Mouse (Mus musculus) CH12.LX (cell line): ENCODE data around the gene Phgdh. TPM values are rescaled to one million over a fixed set of nuclear protein-coding genes. Genes with fewer than 3 reads are reported as not detected.

Source experiments
- DNase-seq: peaks from one replicate; pipeline ENCODE4 v3.0.0-alpha.2; 2013; ENCODE audit errors: extremely low read depth
- H3K27ac ChIP-seq: 2 replicates; pipeline ENCODE4 v1.5.1; 2012; ENCODE audit warnings: low read depth, mild to moderate bottlenecking, control low read depth, moderate library complexity; ENCODE audit not compliant: insufficient read depth
- H3K27me3 ChIP-seq: replicated peaks from 2 replicates; pipeline ENCODE3; 2012; ENCODE audit warnings: inconsistent platforms
- H3K36me3 ChIP-seq, 2 experiments: replicated peaks in 1 of 2; 2 replicates each; pipeline versions ENCODE3 to v1.6.1; 2012; ENCODE audit warnings: inconsistent platforms in 1 of 2, low read length in 1 of 2, mild to moderate bottlenecking in 1 of 2, mixed read lengths in 1 of 2, moderate library complexity in 1 of 2; ENCODE audit not compliant: control insufficient read depth in 1 of 2, insufficient read depth in 1 of 2
- H3K4me1 ChIP-seq, 2 experiments: 2 replicates each; pipeline ENCODE4 v1.6.1; 2012; ENCODE audit warnings: inconsistent platforms in 1 of 2, moderate library complexity in 1 of 2; ENCODE audit not compliant: insufficient read depth in 2 of 2, control insufficient read depth in 1 of 2
- H3K4me2 ChIP-seq: 2 replicates; pipeline ENCODE4 v1.6.1; 2012; ENCODE audit warnings: low read depth, mild to moderate bottlenecking, control low read depth; ENCODE audit not compliant: poor library complexity, insufficient read depth, severe bottlenecking
- H3K4me3 ChIP-seq, 3 experiments: fragments of 150-350 bp in 1 of 3; sonication (generic) in 1 of 3; replicated peaks in 1 of 3; 2 replicates each; pipeline versions ENCODE3 to v1.5.1; 2011 to 2012; ENCODE audit warnings: low read depth in 2 of 3, low read length in 2 of 3, mild to moderate bottlenecking in 2 of 3, moderate library complexity in 2 of 3, control low read depth in 1 of 3, improper control_type of control experiment in 1 of 3, inconsistent platforms in 1 of 3, mixed read lengths in 1 of 3; ENCODE audit not compliant: poor library complexity in 1 of 3
- H3K79me2 ChIP-seq: replicated peaks from 2 replicates; pipeline ENCODE4 v1.6.1; 2012; ENCODE audit warnings: mild to moderate bottlenecking, moderate library complexity; ENCODE audit not compliant: control insufficient read depth, poor library complexity, insufficient read depth, severe bottlenecking; ENCODE audit errors: extremely low read depth
- H3K9ac ChIP-seq: 2 replicates; pipeline ENCODE4 v1.6.1; 2012; ENCODE audit warnings: low read depth, mild to moderate bottlenecking, control low read depth, moderate library complexity; ENCODE audit not compliant: insufficient read depth
- H3K9me3 ChIP-seq: replicated peaks from 2 replicates; pipeline ENCODE3; 2012; ENCODE audit warnings: low read length, inconsistent platforms, mixed read lengths
- BHLHE40 ChIP-seq: IDR thresholded peaks from 2 replicates; pipeline ENCODE4 v1.6.1; 2011; ENCODE audit warnings: mild to moderate bottlenecking, low read depth, low read length, improper control_type of control experiment
- CHD2 ChIP-seq: IDR thresholded peaks from 2 replicates; pipeline ENCODE4 v1.6.1; 2011; ENCODE audit warnings: low read length, improper control_type of control experiment
- ELF1 ChIP-seq: IDR thresholded peaks from 2 replicates; pipeline ENCODE4 v1.6.1; 2014; ENCODE audit warnings: low read depth, mild to moderate bottlenecking, inconsistent platforms, low read length, improper control_type of control experiment
- EP300 ChIP-seq: IDR thresholded peaks from 2 replicates; pipeline ENCODE4 v1.6.1; 2011; ENCODE audit warnings: low read length, improper control_type of control experiment
- ETS1 ChIP-seq: conservative IDR thresholded peaks from 2 replicates; pipeline ENCODE4 v1.6.1; 2012; ENCODE audit warnings: low read depth, mild to moderate bottlenecking, inconsistent platforms, low read length, improper control_type of control experiment, moderate library complexity
- GABPA ChIP-seq: IDR thresholded peaks from 2 replicates; pipeline ENCODE4 v1.6.1; 2012; ENCODE audit warnings: low read depth, low read length, improper control_type of control experiment, inconsistent platforms; ENCODE audit not compliant: insufficient replicate concordance
- IRF4 ChIP-seq: IDR thresholded peaks from 2 replicates; pipeline ENCODE4 v1.6.1; 2014; ENCODE audit warnings: low read depth, mild to moderate bottlenecking, inconsistent platforms, low read length, improper control_type of control experiment
- JUND ChIP-seq: conservative IDR thresholded peaks from 2 replicates; pipeline ENCODE4 v1.6.1; 2011; ENCODE audit warnings: low read depth, low read length, improper control_type of control experiment
- KAT2A ChIP-seq: IDR thresholded peaks from 2 replicates; pipeline ENCODE4 v1.6.1; 2012; ENCODE audit warnings: low read length, improper control_type of control experiment, inconsistent platforms; ENCODE audit not compliant: insufficient replicate concordance
- MAFK ChIP-seq: IDR thresholded peaks from 2 replicates; pipeline ENCODE4 v1.6.1; 2011; ENCODE audit warnings: low read length, improper control_type of control experiment; ENCODE audit not compliant: insufficient replicate concordance
- MAX ChIP-seq: IDR thresholded peaks from 2 replicates; pipeline ENCODE4 v1.6.1; 2011; ENCODE audit warnings: low read length, improper control_type of control experiment
- MAZ ChIP-seq: IDR thresholded peaks from 2 replicates; pipeline ENCODE4 v1.6.1; 2012; ENCODE audit warnings: low read depth, mild to moderate bottlenecking, inconsistent platforms, low read length, improper control_type of control experiment, moderate library complexity
- MEF2A ChIP-seq: IDR thresholded peaks from 2 replicates; pipeline ENCODE4 v1.6.1; 2014; ENCODE audit warnings: low read depth, mild to moderate bottlenecking, inconsistent platforms, low read length, improper control_type of control experiment, borderline replicate concordance
- MXI1 ChIP-seq: IDR thresholded peaks from 2 replicates; pipeline ENCODE4 v1.6.1; 2011; ENCODE audit warnings: mild to moderate bottlenecking, low read depth, low read length, improper control_type of control experiment
- MYC ChIP-seq: IDR thresholded peaks from 2 replicates; pipeline ENCODE4 v1.6.1; 2011; ENCODE audit warnings: low read depth, mild to moderate bottlenecking, improper control_type of control experiment, low read length
- NRF1 ChIP-seq: IDR thresholded peaks from 2 replicates; pipeline ENCODE4 v1.6.1; 2014; ENCODE audit warnings: low read depth, mild to moderate bottlenecking, inconsistent platforms, low read length, improper control_type of control experiment, moderate library complexity
- PAX5 ChIP-seq: IDR thresholded peaks from 2 replicates; pipeline ENCODE4 v1.6.1; 2012; ENCODE audit warnings: low read length, inconsistent platforms, mixed read lengths
- POLR2A ChIP-seq: IDR thresholded peaks from 2 replicates; pipeline ENCODE4 v1.6.1; 2011; ENCODE audit warnings: low read depth, mild to moderate bottlenecking, improper control_type of control experiment, low read length
- POLR2AphosphoS2 ChIP-seq: IDR thresholded peaks from 2 replicates; pipeline ENCODE4 v1.6.1; 2011; ENCODE audit warnings: low read depth, low read length, improper control_type of control experiment
- RAD21 ChIP-seq: IDR thresholded peaks from 2 replicates; pipeline ENCODE4 v1.6.1; 2011; ENCODE audit warnings: low read depth, mild to moderate bottlenecking, low read length, improper control_type of control experiment, moderate library complexity
- TCF12 ChIP-seq: IDR thresholded peaks from 2 replicates; pipeline ENCODE4 v1.6.1; 2014; ENCODE audit warnings: low read depth, mild to moderate bottlenecking, inconsistent platforms, low read length, improper control_type of control experiment
- UBTF ChIP-seq: IDR thresholded peaks from 2 replicates; pipeline ENCODE4 v1.6.1; 2012; ENCODE audit warnings: low read depth, mild to moderate bottlenecking, inconsistent platforms, low read length, improper control_type of control experiment, moderate library complexity
- USF1 ChIP-seq: IDR thresholded peaks from 2 replicates; pipeline ENCODE4 v1.6.1; 2014; ENCODE audit warnings: low read depth, mild to moderate bottlenecking, inconsistent platforms, low read length, improper control_type of control experiment
- USF2 ChIP-seq: conservative IDR thresholded peaks from 2 replicates; pipeline ENCODE4 v1.6.1; 2011; ENCODE audit warnings: low read depth, low read length, improper control_type of control experiment
- ZC3H11A ChIP-seq: IDR thresholded peaks from 2 replicates; pipeline ENCODE4 v1.6.1; 2012; ENCODE audit warnings: low read depth, mild to moderate bottlenecking, inconsistent platforms, low read length, improper control_type of control experiment
- ZKSCAN1 ChIP-seq: IDR thresholded peaks from 2 replicates; pipeline ENCODE4 v1.6.1; 2012; ENCODE audit warnings: low read depth, inconsistent platforms, low read length, improper control_type of control experiment, borderline replicate concordance
- ZNF384 ChIP-seq: IDR thresholded peaks from 2 replicates; pipeline ENCODE4 v1.6.1; 2012; ENCODE audit warnings: low read depth, low read length, improper control_type of control experiment, inconsistent platforms
- dilution Hi-C: fragments of 300-500 bp; cut with MboI; formaldehyde crosslinking; loops from 2 replicates; pipeline ENCODE4 v1.14.3; 2020; ENCODE audit warnings: low sequenced_read_pairs; ENCODE audit not compliant: extremely low pct_unique_long_range_greater_than_20kb, extremely low pct_ligation_motif_present
- in situ Hi-C: fragments of 300-500 bp; cut with MboI; formaldehyde crosslinking; loops from 3 replicates; pipeline ENCODE4 v1.14.3; 2019; ENCODE audit warnings: low sequenced_read_pairs, low pct_ligation_motif_present, low pct_unique_long_range_greater_than_20kb, mixed read lengths
- polyA plus RNA-seq: library from polyadenylated mRNA; unstranded; fragments of >175 nt; gene quantifications from 2 replicates; pipeline ENCODE4 v1.2.1, GENCODE M21; 2012; ENCODE audit warnings: low read depth; ENCODE audit not compliant: insufficient read length
- total RNA-seq, 2 experiments: library from RNA; depleted of rRNA; stranded (reverse); fragments of 300-350 nt in 1 of 2; fragments of >200 nt in 1 of 2; gene quantifications; 2 replicates each; pipeline ENCODE4 v1.2.3; 2012 to 2014

Gene Phgdh
- total and polyA plus RNA-seq, 3 experiments = 543 to 631 (median 587) TPM

DNA sequence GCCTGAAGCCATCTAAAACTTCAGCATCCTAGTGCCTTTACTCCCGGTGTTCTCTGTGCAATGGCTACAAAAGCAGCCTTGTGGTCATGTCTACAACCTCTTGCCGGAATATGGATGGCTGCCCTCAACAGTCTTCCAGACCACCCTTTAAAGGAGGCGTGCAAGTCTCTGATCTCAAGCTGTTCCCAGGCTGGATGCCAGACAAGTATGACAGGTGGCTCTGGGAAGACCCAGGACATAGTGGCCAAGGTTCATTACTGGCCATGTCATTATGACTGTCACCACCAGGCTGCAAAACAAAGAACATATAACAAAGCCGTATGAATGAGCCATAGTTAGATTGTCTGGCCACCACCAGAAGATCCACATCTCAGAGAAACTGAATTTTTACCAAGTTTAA lies 38.5 kb upstream of the Phgdh start:
- H3K9me3 ChIP-seq = no peaks in the 10 kb centered on the region
- H3K36me3 ChIP-seq = no peaks in the 10 kb centered on the region
- dilution Hi-C loops (no loop called here), in situ Hi-C loops (no loop called here)
- H3K27ac ChIP-seq = no peak overlapping the region
- TF ChIP-seq JUND (no peak), USF2 (no peak), ZNF384 (no peak), USF1 (no peak), MAFK (no peak), ELF1 (no peak), ZKSCAN1 (no peak), MEF2A (no peak), MAX (no peak), GABPA (no peak), IRF4 (no peak), BHLHE40 (no peak), RAD21 (no peak), KAT2A (no peak), POLR2AphosphoS2 (no peak)
- H3K27me3 ChIP-seq = peaks cover 10% of the 10 kb centered on the region
- H3K4me2 ChIP-seq = no peak overlapping the region
- no peak overlapping the region for H3K9ac ChIP-seq
- H3K79me2 ChIP-seq = no peaks in the 10 kb centered on the region
- H3K4me3 ChIP-seq = no peak overlapping the region
- peaks cover 4 to 5% of the 10 kb centered on the region in 2 experiments for H3K4me1 ChIP-seq
- no peak for DNase-seq

DNA sequence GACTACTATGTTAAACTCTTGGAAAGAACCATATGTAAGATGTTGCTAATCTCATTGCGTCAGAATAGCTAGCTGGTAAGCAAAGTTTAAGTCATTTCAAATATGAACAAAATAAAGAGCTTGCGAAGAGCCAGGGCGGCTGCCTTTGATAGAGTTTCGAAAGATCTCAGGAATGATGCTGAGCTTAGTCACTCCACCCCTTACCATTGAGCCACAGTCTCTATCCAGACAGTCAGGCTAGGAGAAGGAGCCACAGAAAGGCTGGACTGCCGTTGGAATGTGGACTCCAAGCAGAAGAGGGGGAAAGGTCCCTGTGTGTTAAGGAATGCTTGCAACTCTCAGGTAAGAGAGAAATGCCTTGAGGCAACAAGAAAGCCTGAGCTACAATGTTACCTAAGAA lies 35.2 kb upstream of the Phgdh start:
- in situ Hi-C loops = no loop called here
- TF ChIP-seq CHD2 (no peak), ETS1 (no peak), UBTF (no peak), TCF12 (no peak), PAX5 (no peak), NRF1 (no peak), KAT2A (no peak), ZC3H11A (no peak), MAX (no peak), MYC (no peak), EP300 (no peak), MXI1 (no peak), ZNF384 (no peak), IRF4 (no peak), MAFK (no peak), ZKSCAN1 (no peak), MAZ (no peak), POLR2A (no peak), BHLHE40 (no peak)
- H3K36me3 ChIP-seq = no peaks in the 10 kb centered on the region
- no peak for DNase-seq
- peaks cover 9% of the 10 kb centered on the region for H3K27me3 ChIP-seq
- dilution Hi-C loops = no loop called here
- H3K4me2 ChIP-seq = no peak overlapping the region
- H3K9me3 ChIP-seq = peaks cover 6% of the 10 kb centered on the region
- H3K27ac ChIP-seq = no peak overlapping the region
- H3K9ac ChIP-seq = no peak overlapping the region
- no peaks in the 10 kb centered on the region for H3K79me2 ChIP-seq
- H3K4me1 ChIP-seq = no peaks in the 10 kb centered on the region
- no peak overlapping the region for H3K4me3 ChIP-seq
